Comparison of ENCODE assay signal across 7 mouse cellular contexts in the genomic region with DNA sequence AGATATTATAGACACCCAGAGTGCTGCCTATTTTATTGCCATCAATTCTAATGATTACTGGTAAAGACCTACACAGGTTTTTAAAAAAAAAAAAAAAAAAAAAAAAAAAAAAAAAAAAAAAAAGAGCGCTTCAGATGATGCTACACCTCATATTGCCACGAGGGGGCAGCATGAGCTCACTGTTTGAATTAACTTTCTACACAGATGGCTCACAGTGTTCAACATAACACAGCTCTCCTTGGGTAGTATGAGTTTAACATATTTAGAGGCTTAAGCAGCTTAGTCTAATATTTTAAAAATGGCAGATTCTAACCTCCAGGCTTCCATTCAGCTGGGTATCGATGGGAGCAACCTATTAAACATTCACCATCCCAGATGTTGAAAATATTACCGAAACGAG. TPM values are rescaled to one million over a fixed set of nuclear protein-coding genes. Genes with fewer than 3 reads are reported as not detected.
DNase-seq lines count a peak whose midpoint lies in the region; ATAC-seq and TF ChIP-seq lines count a peak whose summit lies in the region.

No protein-coding gene starts in this region.

- no peaks in the 10 kb centered on the region for H3K9me3 ChIP-seq in hindbrain, postnatal 0 days (ENCODE audit: low read length)
- no peaks in the 10 kb centered on the region for H3K9me3 ChIP-seq in liver, postnatal 0 days (ENCODE audit: low read length)

- TF ChIP-seq CTCF in cortical plate, adult 2 months (IDR thresholded peaks at IDR 0.05; ENCODE audit: extremely low read depth, insufficient read depth, low read length), result peak; percentile 62
- peak; percentile 80 for TF ChIP-seq CTCF in hindbrain, postnatal 0 days (IDR thresholded peaks at IDR 0.05; ENCODE audit: low read depth)
- peak; percentile 74 for TF ChIP-seq CTCF in liver, postnatal 0 days (IDR thresholded peaks at IDR 0.05; ENCODE audit: low read depth)

- peak; percentile 31 for DNase-seq in right cerebral cortex, adult 18-20 months
- no peak for DNase-seq in right cerebral cortex, postnatal 36 days (ENCODE audit: low spot score in 2 of 2)
- peak; percentile 83 for DNase-seq in hindbrain, postnatal 0 days (ENCODE audit: low spot score)
- DNase-seq in liver, postnatal 0 days, result peak; percentile 48
- DNase-seq in right cerebral cortex, adult 2 months (ENCODE audit: low spot score in 2 of 2), result peak; percentile 51 to 60

- TF ChIP-seq POLR2A in cortical plate, adult 2 months (IDR thresholded peaks at IDR 0.05; ENCODE audit: extremely low read depth, insufficient read depth, low read length), result no peak

- 39% methylated on average over 5 of the region's 5 CpGs for WGBS in hindbrain, postnatal 0 days
- WGBS in liver, postnatal 0 days (ENCODE audit: insufficient replicate concordance), result 41% methylated on average over 5 of the region's 5 CpGs

- no peak overlapping the region for H3K9ac ChIP-seq in hindbrain, postnatal 0 days (replicated peaks; ENCODE audit: low read length)
- H3K9ac ChIP-seq in liver, postnatal 0 days (replicated peaks), result no peak overlapping the region

- H3K27ac ChIP-seq in cortical plate, adult 2 months (ENCODE audit: insufficient read depth, low read length), result 0 out of 2 replicates have a peak overlapping the region, but pooled peaks have one; percentile 48
- H3K27ac ChIP-seq in hindbrain, postnatal 0 days, result no peak overlapping the region
- H3K27ac ChIP-seq in liver, postnatal 0 days (ENCODE audit: low read depth), result no peak overlapping the region

- no peak overlapping the region for H3K4me3 ChIP-seq in cortical plate, adult 2 months (ENCODE audit: insufficient read depth, low read length)
- H3K4me3 ChIP-seq in hindbrain, postnatal 0 days (ENCODE audit: low read length), result no peak overlapping the region
- no peak overlapping the region for H3K4me3 ChIP-seq in liver, postnatal 0 days (ENCODE audit: low read depth, low read length)

- H3K4me2 ChIP-seq in hindbrain, postnatal 0 days (ENCODE audit: low read depth, low read length), result no peak overlapping the region
- no peak overlapping the region for H3K4me2 ChIP-seq in liver, postnatal 0 days (ENCODE audit: low read depth, low read length)

- no peak for TF ChIP-seq EP300 in liver, postnatal 0 days (IDR thresholded peaks at IDR 0.05; ENCODE audit: low read depth)

- no peaks in the 10 kb centered on the region for H3K27me3 ChIP-seq in hindbrain, postnatal 0 days (ENCODE audit: insufficient read depth, low read length)
- H3K27me3 ChIP-seq in liver, postnatal 0 days (ENCODE audit: insufficient read depth, low read length), result no peaks in the 10 kb centered on the region

- ATAC-seq in activated CD4-positive, CD25-positive, alpha-beta regulatory T cell, adult 4 months, result peak; percentile 75
- ATAC-seq in hindbrain, postnatal 0 days, result no peak
- no peak for ATAC-seq in liver, postnatal 0 days

- no peaks in the 10 kb centered on the region; the same call in 1 of the 2 replicates for H3K4me1 ChIP-seq in cortical plate, adult 2 months (ENCODE audit: control insufficient read depth, insufficient read depth, low read length)
- H3K4me1 ChIP-seq in hindbrain, postnatal 0 days (ENCODE audit: insufficient read depth, low read length), result no peaks in the 10 kb centered on the region
- H3K4me1 ChIP-seq in liver, postnatal 0 days (ENCODE audit: insufficient read depth), result no peaks in the 10 kb centered on the region

- H3K36me3 ChIP-seq in hindbrain, postnatal 0 days (ENCODE audit: insufficient read depth, low read length), result no peaks in the 10 kb centered on the region
- no peaks in the 10 kb centered on the region for H3K36me3 ChIP-seq in liver, postnatal 0 days (replicated peaks; ENCODE audit: insufficient read depth, low read length)

RNA-seq across cellular contexts. Expression of a gene that starts 28.7 kb away (rescaled TPM):
- 10 to 100 TPM; 53.1 to 54.0 TPM for polyA plus RNA-seq in activated CD4-positive, CD25-positive, alpha-beta regulatory T cell, adult 4 months (2017; shearing (Covaris generic))
- 98.9 and 107 TPM in 2 replicates for polyA plus RNA-seq in cortical plate, adult 2 months (2012; rRNA removed)
- total RNA-seq in hindbrain, postnatal 0 days (2014; rRNA removed), result 53.6 and 58.6 TPM in 2 replicates
- polyA plus RNA-seq in hindbrain, postnatal 0 days (2015; fragmentation: Nextera tagmentation; extraction: Ambion mirVana), result 87.4 and 88.7 TPM in 2 replicates
- 66.8 and 75.7 TPM in 2 replicates for polyA plus RNA-seq in liver, postnatal 0 days (2015; fragmentation: Nextera tagmentation; extraction: Ambion mirVana)

Comparison
In these comparisons a context has a peak if more than half of its experiments do, and no peak if none do; other contexts are left out.
1. DNase-seq: peak in right cerebral cortex, adult 18-20 months (single experiment), hindbrain, postnatal 0 days (single experiment), liver, postnatal 0 days (single experiment) and right cerebral cortex, adult 2 months (2 of 2); none in right cerebral cortex, postnatal 36 days (0 of 2).
2. Peak in every context shown above with its lines, with median percentiles within 50 percentile points of each other: CTCF ChIP-seq.